Mouse (Mus musculus): ENCODE results near the gene Nlrp9b.
"Not testable (repeated sequence)": the region's sequence is repeated elsewhere in the genome, so short reads cannot be mapped to it uniquely, and the experiment has no call there.

Nlrp9b gene

DNA sequence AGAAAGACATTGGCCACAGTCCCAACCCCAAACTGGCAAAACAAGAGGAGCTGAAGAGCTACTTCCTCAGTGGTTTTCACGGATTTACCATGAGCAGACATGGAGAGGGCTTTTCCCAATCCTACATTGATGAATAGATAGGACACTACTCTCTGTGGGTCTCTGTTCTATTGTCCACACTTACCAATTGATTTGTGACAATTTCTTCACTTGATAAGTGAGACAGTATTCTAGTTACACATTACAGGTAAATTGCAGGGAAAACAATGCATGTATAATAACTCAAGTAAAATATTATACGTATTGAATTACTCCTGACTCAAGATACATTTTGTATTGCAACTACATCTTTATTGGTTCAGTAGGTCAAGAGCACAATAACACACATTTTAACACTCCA is 131.2 kb downstream of the Nlrp9b start, which contains the start of gene Gm16442:
Gm16442 (minus strand) TSS at position 101 of the 400 bp plus-strand sequence.
- not testable (repeated sequence) for DNase-seq (ENCODE audit: low read depth, low spot score)

All from WW6 (cell line).